In the genomic region with DNA sequence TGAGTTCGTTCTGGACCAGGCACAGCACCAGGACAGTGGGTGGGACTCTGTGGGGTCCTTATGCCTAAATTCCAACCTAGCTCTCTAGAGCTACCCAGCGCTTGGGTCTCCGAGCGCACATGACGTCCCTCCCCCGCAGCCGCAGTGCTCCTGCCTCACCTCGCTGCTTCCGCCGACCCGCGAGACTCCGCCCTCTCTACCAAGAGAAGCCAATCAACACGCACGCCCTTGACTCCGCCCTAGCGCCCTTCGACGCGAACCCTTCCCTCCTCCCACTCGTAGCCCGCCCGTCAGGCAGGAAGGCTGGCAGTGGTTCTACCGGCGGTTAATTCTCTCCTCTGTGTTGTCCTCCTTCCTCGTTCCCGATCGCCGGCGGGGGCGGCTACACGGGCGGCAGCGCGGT, we compare ENCODE assay signal across 8 mouse cellular contexts. TPM values are rescaled to one million over a fixed set of nuclear protein-coding genes. Genes with fewer than 3 reads are reported as not detected.
DNase-seq lines count a peak whose midpoint lies in the region; ATAC-seq and TF ChIP-seq lines count a peak whose summit lies in the region.

A gene (plus strand): TSS at position 252 of the 403 bp plus-strand sequence.

- peak within 1 kb of the TSS; percentile 56 for H3K27ac ChIP-seq in bone marrow macrophage, adult 2 months (ENCODE audit: insufficient read depth, low read depth, low read length)
- peak within 1 kb of the TSS; percentile 29; the same call in 1 of the 2 replicates for H3K27ac ChIP-seq in embryonic fibroblast, embryonic 13.5 days (ENCODE audit: insufficient read depth, low read length)
- H3K27ac ChIP-seq in kidney, embryonic 14.5 days (ENCODE audit: low read depth, low read length): peak within 1 kb of the TSS; percentile 87
- H3K27ac ChIP-seq in limb, embryonic 15.5 days: peak within 1 kb of the TSS; percentile 96

- H3K27me3 ChIP-seq in kidney, embryonic 14.5 days (ENCODE audit: control insufficient read depth, insufficient read depth, low read length): no peaks in the 10 kb centered on the region
- H3K27me3 ChIP-seq in limb, embryonic 15.5 days: no peaks in the 10 kb centered on the region

- WGBS in kidney, embryonic 14.5 days: 1% methylated on average over 31 of the region's 35 CpGs
- WGBS in limb, embryonic 15.5 days: under 1% methylated on average over 35 of the region's 35 CpGs

- H3K36me3 ChIP-seq in kidney, embryonic 14.5 days (ENCODE audit: control insufficient read depth, insufficient read depth, low read length): peaks cover 5% of the 10 kb centered on the region; the same call in 1 of the 2 replicates
- peaks cover 1% of the 10 kb centered on the region for H3K36me3 ChIP-seq in limb, embryonic 15.5 days

- no peak for TF ChIP-seq CTCF in bone marrow macrophage, adult 2 months (IDR thresholded peaks at IDR 0.05; ENCODE audit: low read depth, low read length)
- TF ChIP-seq CTCF in embryonic fibroblast, embryonic 13.5 days (IDR thresholded peaks at IDR 0.05; ENCODE audit: borderline replicate concordance, insufficient read depth, low read length): no peak

- H3K9ac ChIP-seq in kidney, embryonic 14.5 days (ENCODE audit: low read depth, low read length): peak within 1 kb of the TSS; percentile 91
- peak within 1 kb of the TSS; percentile 93 for H3K9ac ChIP-seq in limb, embryonic 15.5 days

- H3K9me3 ChIP-seq in kidney, embryonic 14.5 days (ENCODE audit: control insufficient read depth, low read length): no peaks in the 10 kb centered on the region
- H3K9me3 ChIP-seq in limb, embryonic 15.5 days: no peaks in the 10 kb centered on the region

- TF ChIP-seq POLR2A in bone marrow macrophage, adult 2 months (IDR thresholded peaks at IDR 0.05; ENCODE audit: borderline replicate concordance, low read depth, low read length): no peak
- peak; percentile 96 for TF ChIP-seq POLR2A in embryonic fibroblast, embryonic 13.5 days (IDR thresholded peaks at IDR 0.05; ENCODE audit: low read depth, low read length)

- peak within 1 kb of the TSS; percentile 74 for H3K4me2 ChIP-seq in kidney, embryonic 14.5 days (replicated peaks; ENCODE audit: low read depth, low read length)
- H3K4me2 ChIP-seq in limb, embryonic 15.5 days: peak within 1 kb of the TSS; percentile 70

- peak within 1 kb of the TSS; percentile 90 for H3K4me3 ChIP-seq in bone marrow macrophage, adult 2 months (ENCODE audit: insufficient read depth, low read length)
- H3K4me3 ChIP-seq in embryonic fibroblast, embryonic 13.5 days (ENCODE audit: insufficient read depth, low read length): peak within 1 kb of the TSS; percentile 88
- peak within 1 kb of the TSS; percentile 64 for H3K4me3 ChIP-seq in kidney, embryonic 14.5 days (ENCODE audit: low read length)
- H3K4me3 ChIP-seq in limb, embryonic 15.5 days: peak within 1 kb of the TSS; percentile 96

- peaks cover 17% of the 10 kb centered on the region for H3K4me1 ChIP-seq in bone marrow macrophage, adult 2 months (ENCODE audit: control insufficient read depth, insufficient read depth, low read length)
- H3K4me1 ChIP-seq in embryonic fibroblast, embryonic 13.5 days (ENCODE audit: control insufficient read depth, insufficient read depth, low read length): peaks cover 2% of the 10 kb centered on the region; the same call in 1 of the 2 replicates
- peaks cover 8% of the 10 kb centered on the region; the same call in 1 of the 2 replicates for H3K4me1 ChIP-seq in kidney, embryonic 14.5 days (ENCODE audit: control insufficient read depth, insufficient read depth, low read length)
- H3K4me1 ChIP-seq in limb, embryonic 15.5 days: peaks cover 7% of the 10 kb centered on the region; the same call in 1 of the 2 replicates

- peak; percentile 97 for DNase-seq in A20 (ENCODE audit: low read depth, low spot score)
- peak; percentile 94 to 95 for DNase-seq in heart, adult 9 months (ENCODE audit: low spot score in 2 of 2)
- DNase-seq in monocyte, adult 2 months (ENCODE audit: low read depth in 1 of 2, low spot score in 2 of 2): peak; percentile 80 to 89
- DNase-seq in spleen, postnatal 36 days (ENCODE audit: low spot score in 2 of 2): peak; percentile 95 to 96

- ATAC-seq in kidney, embryonic 14.5 days (ENCODE audit: low FRiP score, low TSS enrichment): peak; percentile 98
- ATAC-seq in limb, embryonic 15.5 days (ENCODE audit: insufficient number of reproducible peaks, low FRiP score, low TSS enrichment, low read depth): peak; percentile 97

RNA-seq across cellular contexts. Expression of the gene that starts here (rescaled TPM):
- polyA plus RNA-seq in bone marrow macrophage, adult 2 months (2012; ENCODE audit: insufficient read depth, insufficient read length, missing spikeins): 105 and 111 TPM in 2 replicates
- polyA plus RNA-seq in embryonic fibroblast, embryonic 13.5 days (2011; ENCODE audit: insufficient read length, low read depth, missing spikeins): 230 and 254 TPM in 2 replicates
- 197 and 210 TPM in 2 replicates for polyA plus RNA-seq in kidney, embryonic 14.5 days (2014; fragmentation: Nextera tagmentation; extraction: Ambion mirVana)
- 155 and 161 TPM in 2 replicates for polyA plus RNA-seq in limb, embryonic 15.5 days (2015; fragmentation: Nextera tagmentation; extraction: Ambion mirVana)

Comparison
In these comparisons a context has a peak if more than half of its experiments do, and no peak if none do; other contexts are left out.
1. Peak in every context shown above with its lines: DNase-seq, ATAC-seq, H3K4me3 ChIP-seq and H3K27ac ChIP-seq.
2. H3K27ac ChIP-seq: peak in every context shown above with its lines; median percentile 96 in limb, embryonic 15.5 days; 87 in kidney, embryonic 14.5 days; 56 in bone marrow macrophage, adult 2 months; 29 in embryonic fibroblast, embryonic 13.5 days.